Mouse (Mus musculus) neural tube, embryonic 14.5 days (tissue): ENCODE results near the gene Taf8. TPM values are rescaled to one million over a fixed set of nuclear protein-coding genes. Genes with fewer than 3 reads are reported as not detected.

Source experiments
- ATAC-seq: fragments of 200-750 bp; cut with Nextera tagmentation; 2 replicates; pipeline ENCODE4 v1.8.0; 2017; ENCODE audit warnings: low read depth, mild to moderate bottlenecking, moderate TSS enrichment, moderate library complexity
- H3K27ac ChIP-seq: fragments of 300-500 bp; sonication (generic); 2 replicates; pipeline ENCODE4 v1.5.1; 2014; ENCODE audit warnings: low read depth, mild to moderate bottlenecking, control low read depth, low read length, moderate library complexity, mixed read lengths
- H3K27me3 ChIP-seq: fragments of 300-500 bp; sonication (generic); 2 replicates; pipeline ENCODE4 v1.6.1; 2014; ENCODE audit warnings: low read length; ENCODE audit not compliant: control insufficient read depth, insufficient read depth
- H3K36me3 ChIP-seq: fragments of 300-500 bp; sonication (generic); 2 replicates; pipeline ENCODE4 v1.6.1; 2014; ENCODE audit warnings: low read length, mixed read lengths; ENCODE audit not compliant: control insufficient read depth, insufficient read depth
- H3K4me1 ChIP-seq: fragments of 300-500 bp; sonication (generic); 2 replicates; pipeline ENCODE4 v1.6.1; 2014; ENCODE audit warnings: low read length; ENCODE audit not compliant: control insufficient read depth, insufficient read depth
- H3K4me2 ChIP-seq: fragments of 300-500 bp; sonication (generic); 2 replicates; pipeline ENCODE4 v1.6.1; 2014; ENCODE audit warnings: mild to moderate bottlenecking, low read depth, low read length, control low read depth
- H3K4me3 ChIP-seq: fragments of 300-500 bp; sonication (generic); 2 replicates; pipeline ENCODE4 v1.5.1; 2014; ENCODE audit warnings: low read depth, low read length, control low read depth, mixed read lengths
- H3K9ac ChIP-seq: fragments of 300-500 bp; sonication (generic); replicated peaks from 2 replicates; pipeline ENCODE4 v1.6.1; 2014; ENCODE audit warnings: low read depth, mild to moderate bottlenecking, control low read depth, low read length, mixed read lengths
- H3K9me3 ChIP-seq: fragments of 300-500 bp; sonication (generic); 2 replicates; pipeline ENCODE4 v1.6.1; 2016; ENCODE audit warnings: low read length; ENCODE audit not compliant: control insufficient read depth
- WGBS: fragments of 180-500 bp; shearing (Covaris S2); extraction: QIAGEN DNeasy Blood & Tissue Kit; methylation state at CpG from one replicate; pipeline ENCODE4 v1.1.7; 2014; 5-methylcytosine and 5-hydroxymethylcytosine counted together
- polyA plus RNA-seq: library from polyadenylated mRNA; unstranded; fragments of >200 nt; fragmentation: Nextera tagmentation; extraction: Ambion mirVana; gene quantifications from 2 replicates; pipeline ENCODE4 v1.2.1, GENCODE M21; 2014

The Taf8 gene
- polyA plus RNA-seq, 1 experiment from 2014 or later, result 16.4 TPM

DNA sequence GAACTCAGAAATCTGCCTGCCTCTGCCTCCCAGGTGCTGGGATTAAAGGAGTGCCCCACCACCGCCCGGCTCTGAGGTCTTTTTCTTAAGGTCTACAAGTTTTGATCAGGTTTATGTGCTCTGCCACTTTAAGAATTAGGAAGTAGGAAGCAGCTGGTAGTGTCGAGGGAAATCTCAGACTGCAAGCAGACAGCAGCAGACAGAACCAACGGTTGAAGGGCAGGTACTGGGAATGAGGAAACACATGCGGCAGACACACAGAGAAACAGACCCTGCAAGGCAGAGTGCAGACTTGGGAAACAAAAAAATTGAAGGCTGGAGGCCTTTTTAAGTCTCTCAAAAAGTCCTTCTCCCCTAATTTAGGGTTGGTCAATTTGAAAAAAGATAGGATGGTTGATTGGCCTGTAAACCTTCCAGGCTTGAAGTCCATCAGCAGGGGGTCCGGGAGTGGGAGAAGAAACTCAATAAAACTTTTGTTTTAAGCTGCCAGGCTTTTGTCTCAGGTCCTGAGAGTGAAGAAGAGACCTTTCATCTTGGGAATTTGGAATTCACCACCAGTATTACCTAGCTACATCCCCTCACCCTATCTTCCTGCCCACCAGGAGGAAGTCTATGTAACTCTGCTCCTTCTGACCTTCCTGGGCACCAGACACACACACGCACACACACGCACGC, 7.1 kb upstream of the Taf8 start:
- H3K27me3 ChIP-seq, result no peaks in the 10 kb centered on the region
- no peak for ATAC-seq
- no peak overlapping the region for H3K27ac ChIP-seq
- H3K9me3 ChIP-seq, result no peaks in the 10 kb centered on the region
- no peak overlapping the region for H3K9ac ChIP-seq
- H3K4me2 ChIP-seq, result no peak overlapping the region
- 42% methylated on average over 9 of the region's 9 CpGs for WGBS
- H3K36me3 ChIP-seq, result no peaks in the 10 kb centered on the region
- H3K4me3 ChIP-seq, result no peak overlapping the region
- peaks cover 5% of the 10 kb centered on the region; the same call in 1 of the 2 replicates for H3K4me1 ChIP-seq

DNA sequence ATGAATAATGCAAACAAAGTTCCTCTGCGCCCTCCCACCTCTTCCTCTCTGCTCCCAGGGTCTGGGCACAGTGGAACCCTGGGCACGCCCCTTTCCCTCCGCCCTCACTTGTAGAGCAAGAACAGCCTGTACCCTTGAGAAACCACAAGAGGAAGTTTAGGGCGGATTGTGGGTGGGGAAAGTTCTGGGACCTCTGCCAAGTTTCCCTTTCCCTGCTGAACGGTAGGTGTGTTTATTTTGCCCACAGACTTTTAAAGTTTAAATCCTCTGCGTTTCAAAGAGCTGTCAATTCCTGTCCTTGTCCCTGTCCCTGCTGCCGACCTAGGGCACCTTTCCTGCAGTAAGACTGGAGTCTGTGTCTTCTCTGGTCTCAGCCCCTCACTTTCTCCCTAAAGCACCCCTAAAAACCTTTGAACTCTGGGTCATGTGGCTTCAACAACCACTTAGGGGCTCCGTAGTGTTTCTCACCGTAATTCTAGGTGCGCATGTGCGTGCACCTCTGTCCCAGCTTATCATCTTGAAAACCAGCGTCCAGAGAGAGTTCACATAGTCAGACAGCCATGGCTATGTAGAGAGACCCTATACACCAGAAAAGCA, 6.0 kb upstream of the Taf8 start:
- Histone ChIP-seq H3K9me3 (no peaks in the 10 kb centered on the region), H3K27me3 (no peaks in the 10 kb centered on the region), H3K4me2 (0 out of 2 replicates have a peak overlapping the region, but pooled peaks have one; percentile 6), H3K27ac (no peak overlapping the region), H3K9ac (no peak overlapping the region), H3K4me1 (peaks cover 5% of the 10 kb centered on the region; the same call in 1 of the 2 replicates), H3K36me3 (no peaks in the 10 kb centered on the region), H3K4me3 (no peak overlapping the region)
- 52% methylated on average over 12 of the region's 12 CpGs for WGBS
- ATAC-seq, result no peak

DNA sequence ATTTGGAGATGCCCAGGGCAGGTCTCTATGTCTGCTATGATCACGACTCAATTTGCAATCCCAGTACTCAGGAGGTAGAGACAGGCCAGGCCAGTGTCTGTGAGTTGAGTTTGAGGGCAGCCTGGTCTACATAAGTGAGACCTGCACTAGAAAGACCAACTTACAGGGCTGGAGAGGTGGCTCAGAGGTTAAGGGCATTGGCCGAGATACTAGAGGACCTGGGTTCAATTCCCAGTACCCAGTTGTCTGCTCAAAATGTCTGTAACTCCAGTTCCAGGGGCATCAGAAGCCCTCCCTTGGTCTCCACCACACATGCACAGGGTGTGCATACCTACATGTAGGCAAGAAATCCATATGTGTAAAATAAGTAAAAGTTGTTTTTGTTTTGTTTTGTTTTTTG, 5.4 kb upstream of the Taf8 start:
- no peak overlapping the region for H3K27ac ChIP-seq
- peaks cover 5% of the 10 kb centered on the region; the same call in 1 of the 2 replicates for H3K4me1 ChIP-seq
- no peak overlapping the region for H3K4me2 ChIP-seq
- H3K9me3 ChIP-seq, result no peaks in the 10 kb centered on the region
- no peak overlapping the region for H3K4me3 ChIP-seq
- WGBS, result 93% methylated on average over 2 of the region's 2 CpGs
- H3K27me3 ChIP-seq, result no peaks in the 10 kb centered on the region
- H3K9ac ChIP-seq, result no peak overlapping the region
- H3K36me3 ChIP-seq, result no peaks in the 10 kb centered on the region
- no peak for ATAC-seq

DNA sequence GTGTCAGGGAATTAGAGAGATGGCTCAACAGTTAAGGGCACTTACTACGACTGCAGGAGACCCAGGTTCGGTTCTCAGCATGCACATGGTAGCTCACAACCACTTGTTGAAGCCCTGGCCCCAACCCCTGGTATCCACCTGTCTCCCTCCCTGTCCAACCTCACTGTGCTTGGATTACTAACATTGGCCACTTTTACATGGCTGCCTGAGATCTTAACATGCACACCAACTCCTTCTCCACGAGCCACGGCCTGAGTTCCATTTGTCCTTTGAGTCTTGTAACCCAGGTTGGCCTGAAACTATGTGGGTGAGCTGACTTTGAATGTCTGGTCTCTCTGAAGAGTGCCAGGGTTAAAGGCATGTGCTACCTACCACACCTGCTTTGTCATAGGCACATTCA, 4.6 kb upstream of the Taf8 start:
- 93% methylated on average over 4 of the region's 4 CpGs for WGBS
- no peaks in the 10 kb centered on the region for H3K27me3 ChIP-seq
- H3K9ac ChIP-seq, result no peak overlapping the region
- no peak overlapping the region for H3K4me2 ChIP-seq
- no peak overlapping the region for H3K27ac ChIP-seq
- peaks cover 5% of the 10 kb centered on the region; the same call in 1 of the 2 replicates for H3K4me1 ChIP-seq
- H3K4me3 ChIP-seq, result no peak overlapping the region
- no peaks in the 10 kb centered on the region for H3K36me3 ChIP-seq
- no peaks in the 10 kb centered on the region for H3K9me3 ChIP-seq
- no peak for ATAC-seq

DNA sequence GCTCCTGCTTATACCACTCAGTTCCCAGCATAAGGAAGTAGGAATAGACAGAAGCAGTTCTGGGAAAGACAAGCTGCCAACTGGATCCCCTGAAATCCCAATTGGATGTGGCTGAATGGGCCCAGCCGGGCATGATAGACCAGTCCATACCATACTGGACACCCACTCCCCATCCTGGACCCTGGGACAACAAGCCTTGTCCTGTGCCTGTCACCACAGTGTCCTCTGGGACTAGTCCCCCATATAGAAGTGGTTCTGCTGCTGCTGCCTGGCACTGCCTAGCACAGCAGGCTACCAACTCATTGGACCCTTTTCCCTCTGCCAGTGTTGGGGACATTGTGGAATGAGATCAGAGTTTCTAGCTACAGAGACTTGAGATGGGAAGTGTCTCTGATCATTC, 4.0 kb upstream of the Taf8 start:
- Histone ChIP-seq H3K4me1 (peaks cover 11% of the 10 kb centered on the region; the same call in 1 of the 2 replicates), H3K36me3 (no peaks in the 10 kb centered on the region), H3K4me2 (no peak overlapping the region), H3K4me3 (no peak overlapping the region), H3K27me3 (no peaks in the 10 kb centered on the region), H3K9ac (no peak overlapping the region), H3K9me3 (no peaks in the 10 kb centered on the region), H3K27ac (no peak overlapping the region)
- WGBS, result 95% methylated on average over 1 of the region's 1 CpGs
- no peak for ATAC-seq

DNA sequence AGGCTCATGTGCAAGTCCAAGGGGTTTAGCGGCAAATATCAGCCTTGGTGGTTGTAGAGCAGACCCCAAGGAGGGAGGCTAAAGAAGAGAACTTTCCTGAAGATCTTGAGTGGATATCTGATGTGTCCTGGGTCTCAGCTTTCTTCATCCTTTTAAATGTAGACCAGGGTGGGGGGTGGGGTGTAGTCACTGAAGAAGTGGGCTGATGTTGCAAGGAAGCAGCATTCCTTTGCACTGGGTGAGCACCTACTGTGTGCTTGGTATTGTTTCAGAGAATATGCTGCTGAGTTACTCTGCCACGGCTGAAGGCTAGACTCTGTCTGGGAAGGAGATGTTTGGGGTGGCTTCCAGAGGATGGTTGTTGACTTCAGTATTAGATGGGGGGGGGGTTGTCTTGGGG, 3.5 kb upstream of the Taf8 start:
- H3K9ac ChIP-seq, result no peak overlapping the region
- H3K27me3 ChIP-seq, result no peaks in the 10 kb centered on the region
- H3K4me2 ChIP-seq, result peak overlapping the region; percentile 57
- no peak for ATAC-seq
- H3K4me3 ChIP-seq, result no peak overlapping the region
- peaks cover 12% of the 10 kb centered on the region; the same call in 1 of the 2 replicates for H3K4me1 ChIP-seq
- H3K9me3 ChIP-seq, result no peaks in the 10 kb centered on the region
- H3K27ac ChIP-seq, result no peak overlapping the region
- H3K36me3 ChIP-seq, result no peaks in the 10 kb centered on the region
- 76% methylated on average over 2 of the region's 2 CpGs for WGBS

DNA sequence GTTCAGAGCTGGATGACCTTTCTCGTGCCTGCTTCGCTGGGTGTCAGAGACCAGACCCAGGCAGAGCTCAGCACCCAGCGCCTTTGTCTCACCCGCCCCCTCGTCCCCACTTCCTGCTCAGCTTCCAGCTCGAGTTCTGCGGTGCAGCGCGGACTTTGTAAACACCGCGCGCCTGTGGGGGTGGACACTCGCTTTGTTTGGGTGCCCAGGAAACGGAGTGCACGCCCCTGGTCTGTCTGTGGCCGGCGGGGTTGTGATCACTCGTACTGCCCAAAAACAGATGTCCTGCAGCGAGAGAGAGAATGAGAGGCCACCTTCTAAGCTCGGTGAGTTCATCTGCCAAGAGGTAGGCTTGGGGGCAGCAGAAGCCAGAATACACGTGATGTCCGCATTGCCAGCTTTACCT, 2.9 kb upstream of the Taf8 start, which contains the start of gene Ccnd3:
Gene Ccnd3 (plus strand): TSS at position 111 of the 406 bp plus-strand sequence.
- no peaks in the 10 kb centered on the region for H3K27me3 ChIP-seq
- H3K36me3 ChIP-seq, result no peaks in the 10 kb centered on the region
- H3K27ac ChIP-seq, result no peak within 1 kb of the TSS
- no peaks in the 10 kb centered on the region for H3K9me3 ChIP-seq
- 0 out of 2 replicates have a peak within 1 kb of the TSS, but pooled peaks have one; percentile 28 for H3K9ac ChIP-seq
- peak within 1 kb of the TSS; percentile 57 for H3K4me2 ChIP-seq
- no peak for ATAC-seq
- H3K4me1 ChIP-seq, result peaks cover 12% of the 10 kb centered on the region; the same call in 1 of the 2 replicates
- peak within 1 kb of the TSS; percentile 22; the same call in 1 of the 2 replicates for H3K4me3 ChIP-seq
- WGBS, result 3% methylated on average over 22 of the region's 22 CpGs

DNA sequence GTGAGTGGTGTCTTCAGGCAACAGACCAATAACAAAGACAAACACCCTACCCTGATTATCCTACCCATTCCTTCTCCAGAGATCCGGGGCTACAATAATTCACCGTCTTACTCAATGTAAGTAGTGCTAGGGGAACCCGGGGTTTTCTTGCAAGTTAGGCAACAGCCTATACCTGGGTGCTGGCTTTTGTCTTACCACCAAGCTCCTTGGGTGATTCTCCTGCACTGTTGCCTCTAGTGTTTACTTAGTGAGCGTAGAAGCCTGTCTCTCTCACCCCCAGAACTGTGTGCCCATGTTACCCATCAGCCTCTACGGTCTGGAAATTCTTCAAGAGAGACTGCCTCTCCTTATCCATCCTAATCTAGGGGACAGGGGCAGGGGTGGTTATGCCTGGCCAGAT, 2.1 kb upstream of the Taf8 start:
- H3K27me3 ChIP-seq, result no peaks in the 10 kb centered on the region
- no peak overlapping the region for H3K9ac ChIP-seq
- H3K36me3 ChIP-seq, result no peaks in the 10 kb centered on the region
- 74% methylated on average over 5 of the region's 5 CpGs for WGBS
- no peak for ATAC-seq
- H3K4me1 ChIP-seq, result peaks cover 12% of the 10 kb centered on the region; the same call in 1 of the 2 replicates
- H3K9me3 ChIP-seq, result no peaks in the 10 kb centered on the region
- H3K4me2 ChIP-seq, result no peak overlapping the region; the same call in 1 of the 2 replicates
- no peak overlapping the region for H3K4me3 ChIP-seq
- H3K27ac ChIP-seq, result no peak overlapping the region

DNA sequence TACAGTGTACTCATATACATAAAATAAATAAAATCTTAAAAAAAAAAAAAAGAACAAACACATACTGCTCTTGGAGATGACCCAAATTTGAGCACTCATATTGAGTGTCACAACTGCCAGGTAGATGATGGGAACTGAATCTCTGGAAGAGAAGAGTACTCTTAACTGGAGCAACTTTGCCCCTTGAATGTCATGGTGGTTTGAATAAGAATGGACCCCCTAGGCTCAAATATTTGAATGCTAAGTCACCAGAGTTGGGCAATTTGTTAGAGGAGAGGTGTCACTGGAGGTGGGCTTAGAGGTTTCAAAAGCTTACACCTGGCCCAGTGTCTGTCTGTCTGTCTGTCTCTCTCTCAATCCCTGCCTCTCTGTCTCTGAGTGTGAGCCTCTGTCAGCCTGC, 1.6 kb upstream of the Taf8 start:
- ATAC-seq, result no peak
- no peak overlapping the region for H3K4me2 ChIP-seq
- H3K4me3 ChIP-seq, result no peak overlapping the region
- H3K27me3 ChIP-seq, result no peaks in the 10 kb centered on the region
- H3K9ac ChIP-seq, result no peak overlapping the region
- H3K36me3 ChIP-seq, result no peaks in the 10 kb centered on the region
- H3K9me3 ChIP-seq, result no peaks in the 10 kb centered on the region
- H3K27ac ChIP-seq, result no peak overlapping the region
- H3K4me1 ChIP-seq, result peaks cover 12% of the 10 kb centered on the region; the same call in 1 of the 2 replicates
